9 mouse cellular contexts compared by ENCODE assay signal in the genomic region with DNA sequence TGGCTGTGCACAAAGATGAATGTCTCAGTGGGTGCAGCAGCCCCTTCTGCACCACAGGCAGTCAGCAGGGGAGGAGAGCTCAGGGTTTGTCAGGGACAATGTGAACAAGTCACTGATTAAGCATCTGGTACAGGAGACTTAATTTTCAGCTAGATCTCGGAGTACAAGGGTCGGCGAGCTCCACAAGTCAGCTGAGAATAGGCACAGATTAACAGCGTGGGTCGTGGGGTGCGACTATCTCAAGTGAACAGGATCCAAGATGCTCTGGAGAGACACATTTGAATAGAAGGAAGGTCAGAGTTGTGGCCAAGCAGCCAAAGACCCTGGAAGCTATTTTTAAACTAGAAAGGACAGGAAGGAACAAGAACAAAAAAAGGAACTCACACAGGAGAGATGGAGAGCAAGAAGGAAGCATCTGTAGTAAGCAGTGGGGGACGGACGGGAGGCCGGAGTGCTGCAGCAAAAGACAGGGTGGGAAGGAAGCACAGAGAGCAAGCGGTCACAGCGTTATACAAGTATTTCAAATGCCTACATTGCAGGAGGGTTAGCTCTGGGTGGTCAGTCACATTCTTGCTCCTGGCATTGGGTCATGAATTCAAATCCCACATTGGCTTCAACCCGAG.
DNase-seq lines count a peak whose midpoint lies in the region; ATAC-seq and TF ChIP-seq lines count a peak whose summit lies in the region.
"Had no signal": no experiment of that assay in that cellular context is flagged by ENCODE, and none has a peak within 500 bp of the region (broad histone marks: within the 10 kb centered on the region; RNA-seq: fewer than 3 reads in every experiment).

No protein-coding gene starts in this region.

- WGBS in heart, embryonic 12.5 days: 37% methylated on average over 12 of the region's 12 CpGs
- WGBS in kidney, adult 2 months: 20% methylated on average over 12 of the region's 12 CpGs
- WGBS in macrophage (ENCODE audit: missing documents): 5% methylated on average over 12 of the region's 12 CpGs
- 74% methylated on average over 12 of the region's 12 CpGs for WGBS in cerebellum, adult 2 months

- no peak for DNase-seq in heart, postnatal 10 days
- DNase-seq in kidney, adult 2 months: peak; percentile 95
- no peak for DNase-seq in adipocyte (ENCODE audit: low spot score)
- DNase-seq in cerebellum, postnatal 36 days: no peak
- no peak for DNase-seq in cerebellum, adult 2 months
- DNase-seq: cerebellum, postnatal 14 days had no signal

- no peak overlapping the region; the same call in 1 of the 2 replicates for H3K4me2 ChIP-seq in heart, embryonic 12.5 days

- no peak for ATAC-seq in heart, embryonic 12.5 days (ENCODE audit: insufficient number of reproducible peaks, low FRiP score)
- peak; percentile 66 for ATAC-seq in common myeloid progenitor, adult 5-6 weeks (replicated peaks; ENCODE audit: low read depth, poor library complexity, severe bottlenecking)

- peak overlapping the region; percentile 13; the same call in 1 of the 2 replicates for H3K9ac ChIP-seq in heart, embryonic 12.5 days

- TF ChIP-seq CTCF in kidney, adult 2 months (conservative IDR thresholded peaks at IDR 0.05; ENCODE audit: insufficient read depth, insufficient read length, low read depth, low read length): no peak
- TF ChIP-seq CTCF in cerebellum, adult 2 months (IDR thresholded peaks at IDR 0.05; ENCODE audit: borderline replicate concordance, insufficient read depth, low read depth, low read length): no peak

- no peak for TF ChIP-seq POLR2A in kidney, adult 2 months (IDR thresholded peaks at IDR 0.05; ENCODE audit: low read depth, low read length)
- TF ChIP-seq POLR2A in cerebellum, adult 2 months (IDR thresholded peaks at IDR 0.05; ENCODE audit: borderline replicate concordance, insufficient read depth, low read length): no peak

- H3K36me3 ChIP-seq in heart, embryonic 12.5 days: peaks cover 40% of the 10 kb centered on the region
- H3K36me3 ChIP-seq in kidney, adult 2 months (ENCODE audit: control insufficient read depth, insufficient read depth, low read length): no peaks in the 10 kb centered on the region; the same call in 1 of the 2 replicates
- peaks cover 4% of the 10 kb centered on the region; the same call in 1 of the 2 replicates for H3K36me3 ChIP-seq in macrophage (ENCODE audit: inconsistent target)

- H3K4me1 ChIP-seq in heart, embryonic 12.5 days (replicated peaks): peaks cover 94% of the 10 kb centered on the region
- peaks cover 72% of the 10 kb centered on the region for H3K4me1 ChIP-seq in kidney, adult 2 months (ENCODE audit: control insufficient read depth, insufficient read depth, low read length)
- H3K4me1 ChIP-seq in cerebellum, adult 2 months (ENCODE audit: control insufficient read depth, insufficient read depth, low read length): no peaks in the 10 kb centered on the region

- H3K9me3 ChIP-seq in heart, embryonic 12.5 days (replicated peaks): no peaks in the 10 kb centered on the region

- no peak overlapping the region for H3K4me3 ChIP-seq in heart, embryonic 12.5 days
- peak overlapping the region; percentile 25 for H3K4me3 ChIP-seq in kidney, adult 2 months (ENCODE audit: insufficient read depth, low read depth, low read length)
- no peak overlapping the region for H3K4me3 ChIP-seq in macrophage (ENCODE audit: inconsistent target)
- H3K4me3 ChIP-seq in cerebellum, adult 2 months (replicated peaks; ENCODE audit: insufficient read depth, low read depth, low read length): no peak overlapping the region

- intact Hi-C loops in heart, postnatal 10 days (cut with DNase I): no loop called here

- peak overlapping the region; percentile 63 for H3K27ac ChIP-seq in heart, embryonic 12.5 days (ENCODE audit: poor library complexity, severe bottlenecking)
- H3K27ac ChIP-seq in kidney, adult 2 months (ENCODE audit: insufficient read depth, low read depth, low read length): peak overlapping the region; percentile 94
- peak overlapping the region; percentile 89 for H3K27ac ChIP-seq in macrophage
- no peak overlapping the region for H3K27ac ChIP-seq in cerebellum, adult 2 months (ENCODE audit: insufficient read depth, low read length)

- H3K79me2 ChIP-seq in macrophage (ENCODE audit: inconsistent target): peaks cover 78% of the 10 kb centered on the region

- no peaks in the 10 kb centered on the region for H3K27me3 ChIP-seq in heart, embryonic 12.5 days (replicated peaks)
- H3K27me3 ChIP-seq in kidney, adult 2 months (replicated peaks; ENCODE audit: control insufficient read depth, insufficient read depth, low read length): no peaks in the 10 kb centered on the region
- no peaks in the 10 kb centered on the region for H3K27me3 ChIP-seq in cerebellum, adult 2 months (ENCODE audit: control insufficient read depth, insufficient read depth, low read length)
